Mouse (Mus musculus) lung, postnatal 0 days (tissue): ENCODE data around the gene Fam168b. TPM values are rescaled to one million over a fixed set of nuclear protein-coding genes. Genes with fewer than 3 reads are reported as not detected.
A peak's percentile ranks its signal among the peaks of the same experiment; 100 is the strongest.

Experiments
- ATAC-seq: fragments of 200-750 bp; cut with Nextera tagmentation; 2 replicates; pipeline ENCODE4 v1.8.0; 2017; ENCODE audit warnings: moderate library complexity
- DNase-seq: peaks from one replicate; pipeline ENCODE4 v3.0.0-alpha.2; 2016; ENCODE audit warnings: low spot score
- H3K27ac ChIP-seq: fragments of 300-500 bp; sonication (generic); 2 replicates; pipeline ENCODE4 v1.5.1; 2014; ENCODE audit warnings: antibody characterized with exemption, mild to moderate bottlenecking, low read length, mixed read lengths
- H3K27me3 ChIP-seq: fragments of 300-500 bp; sonication (generic); replicated peaks from 2 replicates; pipeline ENCODE4 v1.6.1; 2014; ENCODE audit warnings: low read length, mixed read lengths; ENCODE audit not compliant: insufficient read depth
- H3K36me3 ChIP-seq: fragments of 300-500 bp; sonication (generic); 2 replicates; pipeline ENCODE4 v1.6.1; 2014; ENCODE audit warnings: low read length, mixed read lengths; ENCODE audit not compliant: insufficient read depth
- H3K4me1 ChIP-seq: fragments of 300-500 bp; sonication (generic); 2 replicates; pipeline ENCODE4 v1.6.1; 2014; ENCODE audit warnings: antibody characterized with exemption, low read depth, low read length, mixed read lengths; ENCODE audit not compliant: insufficient read depth
- H3K4me2 ChIP-seq: fragments of 300-500 bp; sonication (generic); replicated peaks from 2 replicates; pipeline ENCODE4 v1.6.1; 2014; ENCODE audit warnings: low read depth, mild to moderate bottlenecking, low read length, moderate library complexity, mixed read lengths
- H3K4me3 ChIP-seq: fragments of 300-500 bp; sonication (generic); 2 replicates; pipeline ENCODE4 v1.5.1; 2014; ENCODE audit warnings: low read depth, low read length
- H3K9ac ChIP-seq: fragments of 300-500 bp; sonication (generic); replicated peaks from 2 replicates; pipeline ENCODE4 v1.6.1; 2014; ENCODE audit warnings: low read depth, mild to moderate bottlenecking
- H3K9me3 ChIP-seq: fragments of 300-500 bp; sonication (generic); 2 replicates; pipeline ENCODE4 v1.6.1; 2016; ENCODE audit warnings: low read length, mixed read lengths
- CTCF ChIP-seq: IDR thresholded peaks from 2 replicates; pipeline ENCODE4 v1.5.1; 2016; ENCODE audit warnings: antibody characterized with exemption, mild to moderate bottlenecking
- EP300 ChIP-seq: IDR thresholded peaks from 2 replicates; pipeline ENCODE4 v1.6.1; 2016; ENCODE audit warnings: antibody characterized with exemption, mild to moderate bottlenecking, control low read depth
- WGBS: fragments of 180-500 bp; shearing (Covaris S2); extraction: QIAGEN DNeasy Blood & Tissue Kit; methylation state at CpG from one replicate; pipeline ENCODE4 v1.1.7; 2014; 5-methylcytosine and 5-hydroxymethylcytosine counted together
- polyA plus RNA-seq: library from polyadenylated mRNA; unstranded; fragments of >200 nt; fragmentation: Nextera tagmentation; extraction: Ambion mirVana; gene quantifications from 2 replicates; pipeline ENCODE4 v1.2.1, GENCODE M21; 2015

Fam168b gene
- polyA plus RNA-seq, 1 experiment from 2014 or later = 29.3 TPM

DNA sequence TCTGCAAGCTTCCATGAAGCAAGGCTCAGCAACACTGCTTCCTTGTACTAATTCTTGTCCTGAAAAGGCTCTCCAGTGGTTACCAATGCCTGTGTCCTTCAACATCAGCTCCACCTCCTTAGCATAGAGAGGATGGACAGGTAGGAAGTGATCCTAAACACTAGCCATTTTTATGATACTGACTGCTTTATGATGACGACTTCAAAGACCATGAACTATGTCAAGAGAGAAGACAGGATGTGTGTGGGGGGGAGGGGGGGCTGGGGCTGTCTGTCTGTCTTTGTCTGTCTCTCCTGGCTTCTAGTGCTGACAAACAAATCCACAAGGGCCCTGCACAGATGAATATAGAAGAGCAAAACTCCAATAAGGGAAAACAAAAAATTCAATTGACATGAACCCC, 11.5 kb downstream of the Fam168b start:
- H3K27me3 ChIP-seq = no peaks in the 10 kb centered on the region
- H3K36me3 ChIP-seq = 0 out of 2 replicates have a peak, but pooled peaks cover 4% of the 10 kb centered on the region
- H3K4me1 ChIP-seq = peaks cover 2% of the 10 kb centered on the region; the same call in 1 of the 2 replicates
- no peak for TF ChIP-seq CTCF
- no peak for TF ChIP-seq EP300
- ATAC-seq (no peak), DNase-seq (no peak)
- WGBS = 10% methylated on average over 1 of the region's 1 CpGs
- H3K9ac ChIP-seq = no peak overlapping the region
- no peak overlapping the region for H3K4me3 ChIP-seq
- H3K4me2 ChIP-seq = no peak overlapping the region
- H3K27ac ChIP-seq = no peak overlapping the region
- H3K9me3 ChIP-seq = no peaks in the 10 kb centered on the region

DNA sequence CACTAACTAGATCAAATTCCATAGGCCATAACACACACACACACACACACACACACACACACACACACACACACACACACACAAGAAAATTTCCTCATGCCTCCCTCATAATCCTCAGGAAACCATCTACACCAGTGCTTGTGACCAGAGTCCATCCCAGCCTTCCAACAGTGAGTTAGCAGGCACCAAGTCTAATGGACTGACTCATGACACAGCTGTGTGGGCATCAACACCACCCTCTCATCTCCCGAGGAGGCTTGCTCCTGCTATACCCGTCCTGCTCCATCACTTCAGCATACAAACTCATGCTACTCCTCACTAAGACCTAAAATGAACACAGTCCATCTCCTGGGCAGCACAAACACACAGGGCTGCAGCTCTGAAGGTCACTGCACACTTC, 11.9 kb downstream of the Fam168b start:
- H3K36me3 ChIP-seq = 0 out of 2 replicates have a peak, but pooled peaks cover 4% of the 10 kb centered on the region
- H3K4me2 ChIP-seq = no peak overlapping the region
- no peak overlapping the region for H3K27ac ChIP-seq
- TF ChIP-seq CTCF (no peak), EP300 (no peak)
- no peak overlapping the region for H3K4me3 ChIP-seq
- no peaks in the 10 kb centered on the region; the same call in 1 of the 2 replicates for H3K4me1 ChIP-seq
- WGBS = 63% methylated on average over 2 of the region's 2 CpGs
- no peaks in the 10 kb centered on the region for H3K9me3 ChIP-seq
- DNase-seq = no peak
- ATAC-seq = no peak
- H3K9ac ChIP-seq = no peak overlapping the region
- no peaks in the 10 kb centered on the region for H3K27me3 ChIP-seq

DNA sequence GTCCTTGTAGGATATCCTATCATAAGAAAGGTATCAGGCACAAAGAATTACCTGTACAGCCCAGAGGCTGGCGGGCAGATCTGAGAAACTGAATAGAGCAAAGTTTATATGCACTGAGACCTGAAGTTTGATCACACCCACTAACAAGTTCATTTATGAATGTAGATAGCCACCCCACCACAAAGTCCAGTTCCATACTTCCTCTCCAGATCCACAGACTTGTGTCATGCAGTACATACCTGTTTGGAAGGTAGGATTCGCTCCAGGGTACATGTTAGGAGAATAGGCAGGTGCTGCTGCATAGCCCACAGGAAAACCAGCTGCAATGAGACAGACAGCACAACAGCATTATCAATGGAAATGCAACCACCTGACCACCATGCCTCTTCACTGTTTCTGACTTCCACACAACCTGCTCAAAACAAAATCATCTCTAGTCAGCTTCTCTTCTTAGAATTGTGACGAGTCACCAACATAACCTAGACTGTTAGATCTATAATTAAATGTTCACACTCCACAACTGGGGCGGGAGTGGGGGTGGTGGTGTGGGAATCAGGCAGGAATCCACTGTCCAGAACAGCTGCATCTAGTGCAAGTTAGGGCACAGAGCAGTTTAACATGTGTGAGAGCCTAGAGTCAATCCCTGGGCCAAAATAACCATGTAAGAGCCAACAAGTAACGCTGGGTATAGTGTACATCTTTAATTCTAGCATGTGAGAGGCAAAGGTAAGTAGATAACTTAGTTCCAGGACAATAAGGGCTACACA, 14.2 kb downstream of the Fam168b start:
- no peak overlapping the region for H3K4me2 ChIP-seq
- DNase-seq (no peak), ATAC-seq (no peak)

DNA sequence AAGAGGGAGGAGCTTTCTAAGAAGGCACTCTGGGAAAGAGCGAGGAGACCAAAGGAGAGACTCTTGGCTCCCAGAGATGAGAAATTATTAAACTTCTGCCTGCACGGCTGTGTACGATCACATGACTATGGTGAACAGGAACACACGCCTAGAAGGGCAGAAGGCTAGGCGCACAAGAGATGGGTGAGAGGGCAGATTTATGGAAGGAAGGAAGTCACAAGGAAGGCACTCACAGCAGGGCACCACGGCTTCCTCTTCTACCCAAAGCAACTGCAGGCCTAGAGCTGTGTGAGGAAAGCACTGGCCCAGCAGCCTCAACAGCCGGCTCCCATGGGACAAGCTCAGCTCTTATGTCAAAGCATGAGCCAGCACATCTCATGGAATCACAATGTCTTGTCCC, 15.0 kb downstream of the Fam168b start:
- no peaks in the 10 kb centered on the region for H3K36me3 ChIP-seq
- ATAC-seq (peak; percentile 23; the same call in 1 of the 2 replicates), DNase-seq (peak; percentile 39)
- no peaks in the 10 kb centered on the region for H3K4me1 ChIP-seq
- TF ChIP-seq CTCF (no peak), EP300 (no peak)
- no peak overlapping the region for H3K4me3 ChIP-seq
- H3K27me3 ChIP-seq = no peaks in the 10 kb centered on the region
- 66% methylated on average over 7 of the region's 7 CpGs for whole genome bisulfite sequencing
- no peaks in the 10 kb centered on the region for H3K9me3 ChIP-seq
- H3K9ac ChIP-seq = no peak overlapping the region
- H3K27ac ChIP-seq = no peak overlapping the region
- H3K4me2 ChIP-seq = no peak overlapping the region

More for the DNA sequence above, 14.2 kb downstream of the Fam168b start:
- no peak overlapping the region for H3K4me3 ChIP-seq
- H3K9me3 ChIP-seq = no peaks in the 10 kb centered on the region
- WGBS = 88% methylated on average over 5 of the region's 5 CpGs
- no peaks in the 10 kb centered on the region for H3K4me1 ChIP-seq
- H3K27me3 ChIP-seq = no peaks in the 10 kb centered on the region
- H3K9ac ChIP-seq = no peak overlapping the region
- H3K27ac ChIP-seq = no peak overlapping the region
- H3K36me3 ChIP-seq = no peaks in the 10 kb centered on the region
- TF ChIP-seq EP300 = no peak
- no peak for TF ChIP-seq CTCF

DNA sequence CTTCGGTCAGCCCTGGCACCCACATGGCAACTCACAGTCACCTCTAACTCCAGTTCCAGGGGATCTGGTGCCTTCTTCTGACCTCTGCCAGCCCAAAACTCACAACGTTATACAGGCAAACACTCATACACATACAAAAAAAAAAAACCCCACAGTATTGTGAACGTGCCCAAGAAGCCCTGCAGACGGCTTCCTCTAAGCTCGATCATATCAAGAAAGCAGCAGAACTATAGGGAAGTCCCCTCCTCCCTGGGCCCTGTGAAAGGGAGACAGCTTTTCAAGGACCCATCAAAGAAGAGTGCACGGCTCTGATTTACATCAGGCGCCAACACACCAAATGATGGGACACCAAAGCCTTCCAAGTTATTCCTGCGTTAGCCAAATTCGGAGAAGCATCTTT, 17.0 kb downstream of the Fam168b start:
- no peak for TF ChIP-seq EP300
- TF ChIP-seq CTCF = no peak
- Histone ChIP-seq H3K4me1 (no peaks in the 10 kb centered on the region), H3K36me3 (no peaks in the 10 kb centered on the region), H3K4me3 (no peak overlapping the region), H3K27ac (no peak overlapping the region), H3K4me2 (no peak overlapping the region), H3K9me3 (no peaks in the 10 kb centered on the region), H3K9ac (no peak overlapping the region), H3K27me3 (no peaks in the 10 kb centered on the region)
- WGBS = 84% methylated on average over 9 of the region's 9 CpGs
- DNase-seq = no peak
- no peak for ATAC-seq

DNA sequence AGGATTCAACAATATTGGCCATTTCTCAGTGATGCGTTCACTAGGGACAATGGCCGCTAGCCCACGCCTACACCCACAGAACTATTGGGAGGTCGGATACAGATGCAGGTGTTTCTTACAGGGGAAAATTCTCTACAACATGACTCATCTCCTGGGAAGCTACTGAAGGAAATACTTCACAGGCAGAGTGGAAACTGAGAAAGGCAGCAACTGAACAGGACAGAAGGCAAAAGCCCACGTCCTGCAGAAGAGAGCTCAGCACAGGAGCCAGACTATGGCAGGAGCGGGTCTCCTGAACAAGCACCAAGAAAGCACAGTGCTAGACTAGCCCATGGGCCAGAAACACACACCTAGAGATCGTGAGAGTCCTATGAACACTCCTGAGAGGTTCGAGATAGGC, 18.7 kb downstream of the Fam168b start:
- Histone ChIP-seq H3K27ac (no peak overlapping the region), H3K4me1 (no peaks in the 10 kb centered on the region), H3K27me3 (no peaks in the 10 kb centered on the region), H3K9me3 (no peaks in the 10 kb centered on the region), H3K36me3 (peaks cover 7% of the 10 kb centered on the region; the same call in 1 of the 2 replicates), H3K9ac (no peak overlapping the region), H3K4me2 (no peak overlapping the region), H3K4me3 (no peak overlapping the region)
- WGBS = 83% methylated on average over 8 of the region's 8 CpGs
- TF ChIP-seq CTCF = no peak
- DNase-seq (no peak), ATAC-seq (no peak)
